Mouse (Mus musculus): ENCODE measurements at regions not wholly inside any gene's neighbourhood (a gene's known extent, or its start where the extent isn't known, plus 50 kb on each side); places are given as distances from the start of the nearest gene placed in this dataset.

DNA sequence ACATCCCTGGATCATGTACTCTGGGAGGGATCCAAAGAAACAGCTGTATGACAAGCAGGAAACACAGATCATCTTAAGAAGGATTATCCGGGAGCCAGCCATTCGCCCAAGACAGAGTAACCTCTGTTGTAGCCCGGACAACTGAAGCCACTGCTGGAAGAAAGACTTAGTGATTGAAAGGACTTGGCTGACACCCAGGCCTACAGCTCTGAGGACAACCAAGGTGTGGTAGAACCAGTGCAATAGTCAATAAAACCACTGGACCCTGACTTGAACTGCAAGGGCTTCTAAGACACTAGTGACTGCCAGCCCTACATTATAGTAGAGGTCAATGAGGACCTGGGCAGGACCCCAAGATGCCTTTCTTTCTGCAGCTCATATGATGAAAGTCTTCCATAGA, 78.3 kb upstream of the Klf12 start:
- H3K4me1 ChIP-seq (replicated peaks), result no peaks in the 10 kb centered on the region
- no peak overlapping the region for H3K4me2 ChIP-seq (replicated peaks)
- 56% methylated on average over 3 of the region's 3 CpGs for WGBS
- no peak for ATAC-seq
- no peak overlapping the region for H3K4me3 ChIP-seq (replicated peaks)
- H3K36me3 ChIP-seq, result no peaks in the 10 kb centered on the region
- no peak overlapping the region for H3K27ac ChIP-seq
- no peaks in the 10 kb centered on the region for H3K27me3 ChIP-seq
- no peak overlapping the region for H3K9ac ChIP-seq (replicated peaks)
- no peaks in the 10 kb centered on the region for H3K9me3 ChIP-seq

DNA sequence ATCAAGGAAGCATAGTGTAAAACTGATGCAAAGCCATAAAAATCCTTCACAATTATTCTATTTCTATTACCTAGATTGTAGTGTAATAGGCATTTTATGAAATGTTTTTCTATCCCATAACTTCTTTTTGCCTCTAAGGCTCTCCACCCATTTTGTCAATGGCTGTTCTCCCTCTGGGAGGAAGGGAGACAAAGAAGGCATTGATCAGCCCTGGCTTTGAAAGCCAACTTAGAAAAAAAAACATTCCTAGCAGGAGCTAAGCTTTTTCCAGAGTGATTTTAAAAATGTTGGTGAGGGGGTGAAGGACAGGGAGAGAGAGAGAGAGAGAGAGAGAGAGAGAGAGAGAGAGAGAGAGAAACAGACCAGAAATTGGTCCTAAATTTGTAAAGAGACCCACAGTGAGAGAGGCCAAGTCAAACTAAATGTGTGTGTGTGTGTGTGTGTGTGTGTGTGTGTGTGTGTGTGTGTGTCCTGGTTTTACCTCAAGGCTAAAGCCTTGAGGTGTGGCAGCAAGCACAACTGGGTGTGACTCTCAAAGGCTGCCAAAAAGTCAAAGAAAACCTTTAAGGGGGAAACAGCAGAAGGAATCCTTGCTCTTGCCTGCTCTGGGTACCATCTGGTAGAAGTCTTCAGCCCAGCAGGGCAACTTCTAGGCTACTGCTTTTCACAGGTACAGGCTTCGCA, 77.0 kb upstream of the Klf12 start:
- 0 out of 2 replicates have a peak, but pooled peaks have one; percentile 4 for ATAC-seq
- WGBS, result 33% methylated on average over 1 of the region's 1 CpGs

DNA sequence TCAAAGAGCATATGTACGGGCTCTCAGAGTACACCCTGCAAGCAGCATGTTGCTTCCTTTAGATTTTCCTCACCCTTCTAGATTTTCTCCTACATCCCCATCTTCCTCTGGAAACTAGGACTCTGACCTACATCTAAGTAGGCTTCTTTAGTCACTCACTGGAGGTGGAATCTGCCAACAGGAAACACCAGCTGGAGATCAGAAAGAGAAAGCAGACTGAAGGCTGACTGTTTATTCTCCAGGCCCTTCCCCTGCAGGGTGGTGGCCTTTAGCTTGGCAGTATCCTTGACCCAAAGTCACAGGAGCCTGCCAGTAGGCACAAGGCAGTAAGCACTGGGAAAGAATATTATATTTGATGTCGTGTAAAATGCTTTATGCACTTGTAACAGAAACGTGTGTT, 75.4 kb upstream of the Klf12 start:
- Histone ChIP-seq H3K4me1 (replicated peaks) (no peaks in the 10 kb centered on the region), H3K4me2 (replicated peaks) (no peak overlapping the region), H3K27ac (no peak overlapping the region), H3K4me3 (replicated peaks) (no peak overlapping the region), H3K27me3 (no peaks in the 10 kb centered on the region), H3K9ac (replicated peaks) (no peak overlapping the region), H3K36me3 (no peaks in the 10 kb centered on the region), H3K9me3 (no peaks in the 10 kb centered on the region)
- ATAC-seq, result no peak
- WGBS, result 81% methylated on average over 3 of the region's 3 CpGs

More for the DNA sequence above, 77.0 kb upstream of the Klf12 start:
- H3K36me3 ChIP-seq, result no peaks in the 10 kb centered on the region
- no peak overlapping the region for H3K4me3 ChIP-seq (replicated peaks)
- H3K9me3 ChIP-seq, result no peaks in the 10 kb centered on the region
- H3K4me2 ChIP-seq (replicated peaks), result no peak overlapping the region
- H3K27ac ChIP-seq, result no peak overlapping the region
- no peaks in the 10 kb centered on the region for H3K27me3 ChIP-seq
- no peak overlapping the region for H3K9ac ChIP-seq (replicated peaks)
- H3K4me1 ChIP-seq (replicated peaks), result no peaks in the 10 kb centered on the region

DNA sequence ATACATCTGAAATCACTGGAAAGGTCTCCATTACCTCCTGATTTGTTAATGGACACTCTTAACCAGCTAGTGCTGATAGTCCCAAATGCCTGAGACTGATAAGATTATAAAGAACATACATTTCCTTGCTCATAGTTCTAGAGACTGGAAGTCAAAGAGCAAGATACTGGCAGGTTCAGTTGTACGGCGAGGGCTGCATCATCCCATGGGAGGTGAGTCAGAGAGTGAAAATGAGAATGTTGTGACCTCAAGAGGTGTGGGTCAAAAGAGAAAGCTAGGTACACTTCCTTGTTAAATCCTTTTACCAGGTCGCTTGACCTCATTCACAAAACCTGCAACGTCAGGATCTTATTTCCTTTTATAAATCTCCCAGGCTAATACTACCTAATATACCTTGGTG, 72.7 kb upstream of the Klf12 start:
- no peak overlapping the region for H3K27ac ChIP-seq
- 83% methylated on average over 4 of the region's 4 CpGs for WGBS
- no peaks in the 10 kb centered on the region for H3K36me3 ChIP-seq
- H3K9me3 ChIP-seq, result no peaks in the 10 kb centered on the region
- no peak overlapping the region for H3K9ac ChIP-seq (replicated peaks)
- H3K4me2 ChIP-seq (replicated peaks), result no peak overlapping the region
- H3K4me1 ChIP-seq (replicated peaks), result no peaks in the 10 kb centered on the region
- H3K27me3 ChIP-seq, result no peaks in the 10 kb centered on the region
- no peak for ATAC-seq
- H3K4me3 ChIP-seq (replicated peaks), result no peak overlapping the region

DNA sequence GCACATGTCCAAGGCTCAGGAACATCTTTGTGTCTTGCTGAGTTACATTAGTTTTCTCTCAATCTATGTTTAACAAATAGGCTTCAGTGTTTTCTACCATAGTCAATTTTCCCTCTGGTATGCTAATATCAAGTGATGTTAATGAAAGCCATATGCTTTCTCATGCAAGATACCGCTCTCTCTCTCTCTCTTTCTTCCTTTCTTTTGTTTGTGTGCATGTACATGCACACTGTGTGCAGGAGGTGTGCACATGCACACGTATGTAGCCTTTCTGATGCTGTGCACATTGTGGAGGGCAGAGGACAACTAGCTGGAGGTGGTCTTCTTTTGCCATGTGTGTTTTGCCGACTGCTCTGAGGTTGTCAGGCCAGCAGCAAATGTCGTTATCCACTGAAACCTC, 69.0 kb upstream of the Klf12 start:
- H3K27me3 ChIP-seq, result no peaks in the 10 kb centered on the region
- WGBS, result 88% methylated on average over 4 of the region's 4 CpGs
- H3K4me2 ChIP-seq (replicated peaks), result no peak overlapping the region
- no peaks in the 10 kb centered on the region for H3K4me1 ChIP-seq (replicated peaks)
- H3K36me3 ChIP-seq, result no peaks in the 10 kb centered on the region
- no peak overlapping the region for H3K4me3 ChIP-seq (replicated peaks)
- ATAC-seq, result no peak
- no peak overlapping the region for H3K27ac ChIP-seq
- no peak overlapping the region for H3K9ac ChIP-seq (replicated peaks)
- H3K9me3 ChIP-seq, result no peaks in the 10 kb centered on the region

DNA sequence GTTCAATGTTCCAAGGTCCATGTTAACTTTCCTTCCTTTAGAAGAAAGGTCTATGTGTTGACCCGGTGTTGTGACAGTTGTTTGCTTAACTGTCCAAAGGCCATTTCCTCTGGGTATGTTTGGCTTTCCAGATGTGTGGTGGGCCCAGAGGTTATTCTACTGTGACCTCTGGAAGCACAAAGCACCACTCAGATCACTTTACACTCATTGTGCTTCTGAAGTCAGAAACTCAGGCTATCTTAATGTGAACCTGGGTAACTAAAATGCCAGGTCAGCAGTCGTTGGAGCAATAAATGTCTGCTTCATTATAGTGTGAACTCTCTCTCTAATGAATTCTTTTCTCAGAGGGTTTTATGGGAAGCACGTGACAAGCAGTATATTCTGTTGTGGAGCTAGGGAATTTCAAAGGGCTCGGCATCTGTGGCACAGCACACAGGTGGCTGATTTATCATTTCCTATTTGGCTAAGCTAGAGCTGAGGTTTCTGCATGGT, 68.5 kb upstream of the Klf12 start:
- no peaks in the 10 kb centered on the region for H3K36me3 ChIP-seq
- H3K4me1 ChIP-seq (replicated peaks), result no peaks in the 10 kb centered on the region
- no peaks in the 10 kb centered on the region for H3K9me3 ChIP-seq
- no peak overlapping the region for H3K9ac ChIP-seq (replicated peaks)
- ATAC-seq, result no peak
- no peak overlapping the region for H3K4me3 ChIP-seq (replicated peaks)
- no peaks in the 10 kb centered on the region for H3K27me3 ChIP-seq
- no peak overlapping the region for H3K27ac ChIP-seq
- 58% methylated on average over 4 of the region's 4 CpGs for WGBS
- no peak overlapping the region for H3K4me2 ChIP-seq (replicated peaks)

DNA sequence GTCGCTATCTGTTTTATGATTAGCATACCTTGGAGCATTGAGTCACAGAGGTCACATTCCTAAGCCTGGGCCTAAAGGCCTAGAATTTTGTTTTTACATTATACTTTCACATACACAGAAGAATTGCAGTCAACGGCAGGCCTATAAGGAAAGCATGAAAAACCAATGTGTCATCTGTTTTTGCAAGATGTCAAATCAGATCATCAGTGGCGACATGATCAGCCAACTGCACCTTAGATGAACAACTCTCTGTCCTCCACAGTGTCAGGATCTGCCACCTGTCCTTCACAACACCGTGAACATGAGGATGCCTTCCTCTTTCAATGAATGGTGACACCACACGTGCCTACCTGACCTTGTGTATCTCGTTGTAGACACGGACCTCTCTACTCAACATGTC, 66.5 kb upstream of the Klf12 start:
- Histone ChIP-seq H3K4me3 (replicated peaks) (no peak overlapping the region), H3K27ac (no peak overlapping the region), H3K4me2 (replicated peaks) (no peak overlapping the region), H3K36me3 (no peaks in the 10 kb centered on the region), H3K27me3 (no peaks in the 10 kb centered on the region), H3K9me3 (no peaks in the 10 kb centered on the region), H3K9ac (replicated peaks) (no peak overlapping the region), H3K4me1 (replicated peaks) (no peaks in the 10 kb centered on the region)
- ATAC-seq, result no peak
- WGBS, result 94% methylated on average over 7 of the region's 7 CpGs

DNA sequence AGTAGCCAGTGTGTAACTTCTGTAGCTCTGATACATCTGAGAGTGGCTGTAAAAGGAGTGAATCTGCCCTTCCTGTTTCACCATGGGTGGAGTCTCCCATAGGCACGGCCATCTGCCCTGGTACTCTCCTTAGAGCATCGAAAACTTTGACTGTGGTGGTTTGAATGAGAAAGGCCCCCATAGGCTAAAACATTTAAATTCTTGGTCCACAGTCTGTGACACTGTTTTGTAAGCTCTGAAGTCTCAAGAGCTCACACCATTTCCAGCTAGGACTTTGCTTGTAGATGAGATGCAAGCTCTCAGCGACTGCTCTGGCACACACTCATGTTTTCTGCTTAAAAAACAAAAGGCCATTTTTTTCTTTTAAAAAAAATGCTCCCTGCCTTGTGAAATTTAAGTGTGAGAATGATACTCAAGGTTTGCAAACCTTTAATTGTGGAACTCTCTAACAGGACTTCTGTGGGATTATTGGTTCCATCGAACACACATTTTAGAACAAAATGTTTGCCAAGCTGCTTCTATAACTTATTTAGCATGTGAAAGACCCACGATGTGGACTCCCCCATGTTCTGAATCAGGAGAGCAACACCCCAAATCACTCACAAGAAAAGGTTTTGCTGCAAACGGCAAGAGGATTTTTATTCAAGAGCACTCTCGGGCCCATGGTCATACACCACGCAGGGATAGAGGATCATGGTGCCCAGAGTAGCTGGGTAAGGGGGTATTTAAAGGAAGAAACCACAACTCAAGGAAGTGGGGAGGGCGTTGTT, 65.7 kb upstream of the Klf12 start:
- no peaks in the 10 kb centered on the region for H3K36me3 ChIP-seq
- no peaks in the 10 kb centered on the region for H3K4me1 ChIP-seq (replicated peaks)
- no peaks in the 10 kb centered on the region for H3K27me3 ChIP-seq
- 85% methylated on average over 9 of the region's 9 CpGs for WGBS
- H3K4me2 ChIP-seq (replicated peaks), result no peak overlapping the region
- no peak overlapping the region for H3K27ac ChIP-seq
- no peaks in the 10 kb centered on the region for H3K9me3 ChIP-seq
- H3K9ac ChIP-seq (replicated peaks), result no peak overlapping the region
- H3K4me3 ChIP-seq (replicated peaks), result no peak overlapping the region
- ATAC-seq, result no peak

DNA sequence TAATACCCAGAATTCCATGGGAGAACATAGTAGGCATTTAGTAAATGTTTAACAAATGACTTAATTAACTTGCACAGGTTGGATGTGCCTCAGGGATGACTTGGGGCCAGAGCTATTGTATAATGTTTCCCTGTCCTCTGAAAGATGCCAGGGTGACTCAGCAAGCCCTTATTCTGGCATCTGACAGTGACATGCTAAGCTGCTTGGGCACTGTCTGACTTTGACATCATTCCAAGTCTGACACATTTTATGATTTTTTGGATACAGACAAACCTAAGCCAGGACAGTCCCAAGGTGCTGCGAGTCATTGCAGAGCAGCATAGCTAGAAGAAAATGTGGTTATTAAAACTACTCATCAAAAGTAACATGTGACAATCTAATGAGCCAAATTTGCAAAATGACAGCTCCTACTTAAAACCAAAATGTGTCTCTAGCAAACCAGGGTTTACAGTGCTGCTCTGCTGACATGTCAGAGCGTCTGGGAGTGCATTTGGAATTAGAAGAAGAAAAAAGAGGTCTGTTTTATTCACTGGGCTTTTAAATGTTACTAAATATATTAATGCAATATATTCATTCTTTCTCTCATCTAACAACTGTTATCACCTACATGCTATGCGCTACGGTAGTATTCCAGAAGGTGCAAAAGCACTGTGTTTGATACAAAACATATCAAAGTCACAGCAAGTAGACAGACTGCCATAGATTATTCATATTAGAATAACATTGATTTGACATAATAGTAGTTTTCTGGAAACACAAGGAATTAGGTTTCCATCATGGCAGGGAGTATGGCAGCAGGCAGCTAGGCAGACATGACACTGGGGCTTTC, 64.1 kb upstream of the Klf12 start:
- Histone ChIP-seq H3K4me2 (replicated peaks) (no peak overlapping the region), H3K36me3 (no peaks in the 10 kb centered on the region), H3K9me3 (no peaks in the 10 kb centered on the region), H3K9ac (replicated peaks) (no peak overlapping the region), H3K4me1 (replicated peaks) (no peaks in the 10 kb centered on the region), H3K4me3 (replicated peaks) (no peak overlapping the region), H3K27me3 (no peaks in the 10 kb centered on the region), H3K27ac (no peak overlapping the region)
- 96% methylated on average over 4 of the region's 4 CpGs for WGBS
- no peak for ATAC-seq

DNA sequence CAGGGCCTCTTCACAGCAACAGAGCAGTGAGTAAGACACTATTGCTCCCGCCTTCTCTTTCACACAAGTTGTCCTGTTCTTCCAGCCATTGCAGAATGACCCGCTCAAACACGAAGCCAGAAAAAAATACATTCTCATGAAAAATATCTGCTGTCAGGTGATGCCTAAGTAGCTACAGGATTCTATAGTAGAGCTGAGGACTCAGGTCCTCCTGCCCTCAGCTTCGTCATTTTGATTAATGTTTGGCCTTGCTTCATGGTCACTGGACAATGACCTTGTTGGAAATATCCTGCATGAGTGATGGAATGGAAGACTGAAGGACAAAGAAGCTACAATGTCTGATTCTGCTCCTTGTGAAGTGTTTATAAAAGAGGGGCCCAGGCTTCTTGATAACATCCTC, 52.4 kb upstream of the Klf12 start:
- H3K27me3 ChIP-seq, result no peaks in the 10 kb centered on the region
- H3K4me3 ChIP-seq (replicated peaks), result no peak overlapping the region
- H3K4me2 ChIP-seq (replicated peaks), result no peak overlapping the region
- WGBS, result 89% methylated on average over 4 of the region's 4 CpGs
- H3K36me3 ChIP-seq, result no peaks in the 10 kb centered on the region
- H3K9ac ChIP-seq (replicated peaks), result no peak overlapping the region
- H3K9me3 ChIP-seq, result no peaks in the 10 kb centered on the region
- H3K4me1 ChIP-seq (replicated peaks), result no peaks in the 10 kb centered on the region
- ATAC-seq, result no peak
- H3K27ac ChIP-seq, result no peak overlapping the region
